Mouse (Mus musculus): Measurements from ENCODE around the gene Hip1.

The Hip1 gene

DNA sequence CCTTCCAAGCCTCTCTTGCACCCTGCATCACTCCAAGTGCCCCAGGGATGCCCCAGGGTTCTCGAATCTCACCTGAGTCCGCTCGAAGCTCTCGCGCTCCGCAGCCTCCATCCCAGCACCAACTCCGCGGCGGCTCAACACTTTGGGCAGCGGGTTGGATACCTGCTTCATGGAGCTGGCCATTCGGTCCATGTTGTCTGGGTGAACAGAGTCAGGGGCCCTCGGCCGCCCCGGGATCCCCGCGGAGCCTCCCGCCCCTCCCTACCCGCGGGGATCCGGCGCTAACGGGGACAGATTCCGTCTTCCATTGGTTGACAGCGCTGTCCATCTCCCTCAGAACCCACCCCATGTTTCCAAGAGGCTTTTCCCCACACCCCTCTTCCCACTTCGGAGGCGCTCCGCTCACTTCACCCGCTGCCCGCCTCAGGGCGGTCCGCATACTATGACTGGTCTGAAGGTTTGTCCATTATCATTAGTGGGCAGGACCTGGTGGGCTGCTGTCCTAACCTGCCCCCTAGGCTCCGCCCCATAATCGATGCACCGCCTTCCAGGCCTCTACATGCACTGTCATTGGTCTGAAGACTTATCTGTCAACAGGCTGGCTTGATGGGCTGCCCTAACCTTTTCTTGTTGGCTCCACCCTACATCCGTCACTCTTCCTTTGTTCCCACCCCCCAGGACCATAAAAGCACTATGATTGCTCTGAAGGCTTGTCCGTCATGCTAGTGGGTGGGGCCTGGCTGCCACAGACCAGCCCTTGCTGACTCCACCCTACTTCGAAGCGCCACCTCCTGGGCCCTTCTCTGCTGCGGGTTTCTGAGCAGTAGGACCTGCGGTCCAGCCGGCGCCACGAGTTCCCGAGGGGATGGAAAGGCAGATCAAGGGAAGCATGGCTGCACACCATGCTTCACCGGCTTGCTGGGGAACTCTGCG, at the start of gene Hip1:
Gene Hip1, minus strand, starts transcription at position 256 of the 933 bp plus-strand sequence.
- DNase-seq, result peak; percentile 96 to 98

DNA sequence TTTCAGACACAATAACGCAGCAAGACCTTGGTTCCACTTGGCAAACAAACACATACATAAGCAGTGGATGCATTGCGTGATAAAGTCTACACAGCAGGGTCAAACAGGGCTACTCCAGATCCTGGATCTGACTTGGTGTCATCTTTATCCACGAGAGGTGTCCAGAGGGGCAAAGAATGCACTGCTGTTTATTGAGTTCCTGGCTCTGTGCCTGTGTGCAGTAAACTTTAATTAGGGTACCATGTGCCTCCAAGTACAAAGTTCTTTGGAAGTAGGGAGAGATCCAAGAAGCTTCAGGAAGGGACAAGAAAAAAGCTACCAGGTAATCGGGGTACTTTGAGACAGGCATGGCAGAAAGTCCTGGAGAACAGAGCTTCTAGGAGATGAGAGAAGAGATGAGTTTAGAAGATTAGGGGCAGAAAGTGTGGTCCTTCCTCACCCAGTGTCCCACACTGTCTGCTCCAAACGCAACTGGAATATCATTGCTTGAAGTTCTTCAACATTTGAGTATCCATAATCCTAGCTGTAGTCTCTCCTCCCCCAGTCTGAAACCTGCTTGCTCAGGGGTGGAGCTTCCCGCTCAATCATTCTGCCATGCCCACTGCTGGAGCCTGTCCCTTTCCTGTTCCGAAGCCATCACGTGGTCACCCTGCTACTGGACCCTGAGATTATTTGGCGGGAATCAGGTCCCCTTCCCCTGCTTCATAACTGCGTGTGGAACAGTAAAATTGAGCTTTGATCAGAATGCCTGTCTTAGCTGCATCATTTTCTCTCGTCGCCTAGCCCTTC, 45.3 kb upstream of the Hip1 start:
- no peak for DNase-seq

DNA sequence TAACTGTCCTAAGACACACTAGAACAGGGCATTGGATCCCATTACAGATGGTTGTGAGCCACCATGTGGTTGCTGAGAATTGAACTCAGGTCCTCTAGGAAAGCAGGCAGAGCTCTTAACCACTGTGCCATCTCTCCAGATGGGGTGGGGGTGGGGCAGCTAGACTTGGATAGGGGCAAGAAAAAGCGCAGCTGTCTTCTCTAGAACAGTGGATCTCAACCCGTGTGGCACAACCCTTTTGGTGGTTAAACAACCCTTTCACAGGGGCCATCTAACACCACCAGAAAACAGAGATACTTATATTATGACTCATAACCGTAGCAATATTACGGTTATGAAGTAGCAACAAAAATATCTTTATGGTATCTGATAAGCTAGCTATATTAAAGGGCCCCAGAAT, 42.8 kb upstream of the Hip1 start:
- no peak for DNase-seq

DNA sequence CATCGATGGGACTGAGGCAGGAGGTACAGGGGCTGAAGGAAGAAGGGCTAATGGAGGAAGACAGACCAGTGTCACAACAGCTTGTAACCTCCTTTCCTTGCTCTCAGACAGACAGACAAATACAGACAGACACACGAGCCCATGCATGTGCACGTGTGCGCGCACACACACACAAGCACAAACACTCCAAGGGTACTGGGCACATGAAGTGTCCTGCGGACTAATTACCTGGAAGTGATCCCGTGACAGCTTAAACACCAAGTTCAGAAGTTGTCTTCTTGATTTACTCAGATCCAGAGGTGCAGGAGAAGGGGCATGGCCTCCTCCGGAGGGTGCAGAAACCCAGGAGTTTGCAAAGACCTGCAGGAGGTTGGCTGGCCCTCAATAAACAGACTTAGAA, 40.8 kb upstream of the Hip1 start:
- no peak for DNase-seq

DNA sequence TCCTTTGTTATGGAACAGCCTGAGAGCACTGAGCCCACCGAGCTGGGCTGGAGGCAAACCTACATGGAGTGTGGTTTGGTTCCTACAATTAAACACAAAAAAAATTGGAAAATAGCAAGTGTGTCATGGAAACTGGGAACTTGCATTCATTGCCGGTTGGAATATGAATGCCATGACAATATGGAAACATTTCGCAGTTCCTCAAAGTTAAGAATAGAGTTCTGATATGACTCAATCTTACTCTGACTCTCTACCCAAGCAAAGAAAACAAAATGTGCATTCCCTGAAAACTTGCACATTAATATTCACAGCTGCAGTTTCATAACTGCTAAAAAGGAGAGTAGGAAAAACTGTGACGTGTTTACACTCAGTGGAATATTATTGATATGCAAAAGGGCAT, 37.4 kb upstream of the Hip1 start:
- no peak for DNase-seq

DNA sequence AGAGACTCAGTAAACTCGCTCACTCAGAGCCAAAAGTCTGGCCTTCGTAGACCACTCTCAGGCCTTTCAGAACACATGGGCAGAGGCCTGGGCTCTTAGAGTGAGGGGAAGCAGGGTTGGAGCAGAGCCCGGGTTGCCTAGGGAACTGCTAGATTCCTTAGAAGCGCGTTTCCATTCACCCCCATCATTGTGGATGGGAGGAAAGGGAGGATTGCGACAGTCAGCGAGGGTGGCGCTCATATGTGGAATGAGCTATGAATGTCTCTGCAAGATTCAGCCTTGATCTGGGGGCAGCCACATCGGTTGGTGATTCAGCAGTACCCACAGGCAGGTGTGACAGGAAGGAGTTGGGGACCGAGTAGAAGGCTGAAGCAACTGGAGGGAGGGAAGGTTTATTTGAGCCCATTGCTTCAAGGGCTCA, 34.4 kb upstream of the Hip1 start:
- DNase-seq, result no peak

DNA sequence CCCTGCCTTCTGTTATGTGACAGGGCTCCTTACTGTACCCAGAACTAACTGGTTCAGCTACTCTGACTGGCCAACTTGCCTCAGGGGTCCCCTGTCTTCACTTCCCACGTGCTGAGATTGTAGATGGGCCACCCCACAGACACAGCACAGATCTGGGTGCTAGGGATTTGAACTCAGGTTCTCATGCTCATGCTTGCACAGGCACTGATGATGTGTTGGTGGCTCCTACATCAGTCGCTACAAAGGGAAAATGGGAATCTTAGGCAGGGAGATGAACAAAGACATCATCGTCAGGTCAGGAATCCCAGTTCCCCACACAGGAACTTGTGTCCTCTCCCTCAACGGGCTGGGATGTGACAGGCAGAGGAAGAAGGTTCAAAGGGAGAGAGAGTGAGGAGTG, 31.1 kb upstream of the Hip1 start:
- no peak for DNase-seq

DNA sequence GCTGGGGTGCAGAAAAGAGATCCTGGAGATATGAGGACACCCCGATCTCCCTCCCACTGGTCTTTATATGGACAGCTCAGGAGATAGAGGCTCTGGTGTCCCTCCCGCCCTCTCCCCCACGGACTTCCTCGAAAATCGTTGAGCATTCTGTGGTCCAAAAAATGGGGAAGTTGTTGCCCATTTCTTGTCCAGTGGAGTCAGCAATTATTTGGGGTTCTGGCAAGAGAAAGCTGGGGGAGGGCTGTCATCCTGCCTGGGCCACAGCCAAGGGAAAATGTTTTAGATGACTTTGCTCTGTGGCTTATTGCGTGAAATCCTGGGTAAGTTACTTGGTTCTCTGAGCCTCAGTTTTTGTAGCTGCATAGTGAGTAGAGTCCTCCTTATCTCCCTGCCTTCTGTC, 28.1 kb upstream of the Hip1 start, which contains the start of gene Ccl24:
Gene Ccl24, minus strand, starts transcription at position 44 of the 400 bp plus-strand sequence.
- no peak for DNase-seq

DNA sequence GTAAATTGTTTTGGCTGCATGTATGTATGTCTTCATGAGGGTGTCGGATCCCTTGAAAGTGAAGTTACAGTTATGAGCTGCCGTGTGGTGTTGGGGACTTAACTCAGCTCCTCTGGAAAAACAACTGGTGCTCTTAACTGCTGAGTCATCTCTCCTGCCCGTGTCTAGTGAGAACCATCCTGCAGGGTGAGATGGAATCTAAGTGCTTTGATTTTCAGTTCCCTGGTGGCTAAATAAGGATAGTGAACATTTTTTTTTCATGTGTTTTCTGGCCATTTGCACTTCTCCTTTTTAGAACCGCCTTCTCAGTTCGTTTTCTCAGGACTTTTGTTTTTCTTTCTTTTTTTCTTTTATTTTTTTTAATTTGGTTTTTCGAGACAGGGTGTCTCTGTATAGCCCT, 23.8 kb upstream of the Hip1 start:
- DNase-seq, result no peak

DNA sequence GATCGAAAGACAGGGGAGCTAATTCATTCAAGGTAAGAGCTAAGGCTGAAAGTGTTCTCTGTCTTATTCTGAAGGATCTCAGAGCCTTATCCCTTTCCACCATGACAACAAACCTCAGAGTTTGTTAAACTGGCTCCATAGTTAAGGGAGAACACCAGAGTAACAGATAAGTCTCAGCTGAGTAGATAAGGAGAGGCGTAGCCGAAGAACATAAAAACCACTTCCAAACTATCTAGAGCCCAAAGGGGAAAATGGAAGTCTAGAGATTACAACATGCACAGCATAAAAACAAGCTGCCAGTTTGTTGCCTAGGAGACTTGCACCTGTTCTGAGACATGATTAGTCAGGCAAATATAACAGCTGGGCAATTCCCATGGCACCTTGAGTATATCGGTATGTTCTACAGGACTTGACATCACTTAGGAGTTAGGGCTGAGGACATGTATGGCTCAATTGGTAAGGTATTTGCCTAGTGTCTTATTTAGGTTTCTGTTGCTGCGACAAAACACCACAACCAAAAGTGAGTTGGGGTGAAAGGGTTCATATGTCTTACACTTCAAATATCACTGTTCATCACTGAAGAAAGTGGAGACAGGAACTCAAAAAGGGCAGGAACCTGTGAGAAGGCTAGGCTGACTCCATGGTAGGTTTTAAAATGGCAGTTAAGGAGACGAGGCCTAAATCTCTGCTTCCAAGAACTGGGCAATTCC, 22.8 kb upstream of the Hip1 start:
- no peak for DNase-seq

DNA sequence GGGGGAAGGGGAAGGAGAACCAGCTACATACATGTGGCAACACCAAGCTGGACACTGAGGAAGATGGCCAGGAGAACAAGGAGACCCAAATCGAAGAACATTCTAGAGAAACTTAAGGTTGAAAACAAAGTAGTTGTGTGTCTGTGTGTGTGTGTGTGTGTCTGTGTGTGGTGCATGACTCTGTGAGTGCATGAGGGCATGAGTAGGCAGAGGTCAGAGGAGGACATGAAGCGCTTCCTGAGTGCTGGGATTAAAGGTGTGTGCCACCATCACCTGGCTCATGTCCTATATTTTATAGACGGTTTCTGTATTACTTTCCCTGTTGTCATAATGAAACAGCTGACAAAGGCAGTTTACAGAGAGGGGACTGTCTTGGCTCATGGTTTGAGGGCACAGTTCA, 18.5 kb upstream of the Hip1 start, which contains the start of gene Ccl26:
Gene Ccl26, minus strand, starts transcription at position 101 of the 400 bp plus-strand sequence.
- no peak for DNase-seq

DNA sequence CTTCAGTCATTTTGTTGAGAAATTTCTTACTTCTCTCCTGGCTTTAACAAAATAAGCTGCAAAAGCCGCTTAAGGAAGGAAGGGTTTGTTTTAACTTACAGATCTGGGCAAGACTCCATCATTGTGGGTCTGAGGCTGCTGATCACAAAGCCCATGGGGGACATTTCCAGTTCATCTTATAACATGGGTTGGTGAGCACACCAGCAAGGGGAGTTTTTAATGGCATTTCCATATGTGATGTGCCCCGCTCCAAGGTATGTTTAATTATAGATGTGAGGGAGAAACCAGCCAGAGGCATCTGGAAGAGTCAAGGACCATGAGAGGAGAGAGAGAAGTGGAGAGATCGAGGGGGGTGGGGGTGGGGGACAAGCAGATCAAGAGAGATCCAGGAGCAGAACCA, 12.8 kb upstream of the Hip1 start:
- DNase-seq, result no peak

DNA sequence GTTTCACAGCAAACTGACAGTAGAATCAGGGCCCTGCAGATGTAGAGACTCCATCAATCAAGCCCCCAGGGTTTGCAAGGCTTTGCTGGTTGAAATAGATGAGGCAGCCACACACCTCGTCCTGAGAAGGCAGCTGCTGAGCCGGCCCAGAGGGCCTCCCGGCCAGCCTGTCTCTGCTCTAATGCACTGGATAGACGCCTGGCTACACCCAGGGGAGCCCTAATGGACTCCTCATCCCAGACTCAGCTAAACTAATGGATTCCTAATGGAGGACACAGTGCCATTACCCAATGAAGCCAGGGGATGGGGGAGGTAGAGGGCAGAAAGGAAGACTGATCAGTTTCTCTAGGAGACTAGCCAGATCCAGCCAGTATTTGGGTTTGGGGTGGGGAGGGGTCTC, 12.1 kb upstream of the Hip1 start:
- no peak for DNase-seq

DNA sequence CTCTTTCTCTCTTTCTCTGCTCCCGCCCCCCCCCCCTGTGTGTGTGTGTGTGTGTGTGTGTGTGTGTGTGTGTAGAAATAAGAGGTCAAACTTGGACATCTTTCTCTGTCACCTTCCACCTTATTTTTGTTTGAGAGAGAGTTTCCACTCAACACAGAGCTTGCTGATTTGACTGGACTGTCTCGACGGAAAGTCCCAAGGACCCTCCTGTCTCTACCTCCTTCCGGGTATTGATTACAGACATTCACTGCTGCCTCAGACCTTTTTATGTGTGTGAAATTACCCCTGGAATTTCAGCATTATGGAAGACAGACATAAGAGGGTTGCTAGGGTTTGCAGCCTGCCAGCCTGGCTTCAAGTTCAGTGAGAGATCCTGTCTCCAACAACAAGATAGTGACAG, 11.3 kb upstream of the Hip1 start:
- DNase-seq, result no peak

DNA sequence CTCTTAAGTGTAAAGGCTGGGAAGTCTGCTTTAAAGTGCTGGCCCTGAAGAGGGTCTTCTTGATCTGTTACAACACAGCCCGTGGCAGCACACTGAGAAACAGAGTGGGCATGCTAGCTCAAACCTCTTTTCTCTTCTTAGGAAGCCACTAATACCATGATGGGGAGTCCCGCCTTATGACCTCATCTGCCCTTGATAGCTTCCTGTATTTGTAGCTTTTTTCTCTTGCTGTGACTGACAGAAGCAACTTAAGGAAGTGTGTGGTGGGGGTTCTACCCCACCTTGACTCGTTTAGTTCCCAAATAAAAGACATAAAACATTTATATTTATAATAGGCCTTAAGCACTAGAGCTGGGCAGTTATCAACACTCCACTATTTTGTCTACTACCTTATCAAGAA, 6.7 kb upstream of the Hip1 start:
- DNase-seq, result no peak

DNA sequence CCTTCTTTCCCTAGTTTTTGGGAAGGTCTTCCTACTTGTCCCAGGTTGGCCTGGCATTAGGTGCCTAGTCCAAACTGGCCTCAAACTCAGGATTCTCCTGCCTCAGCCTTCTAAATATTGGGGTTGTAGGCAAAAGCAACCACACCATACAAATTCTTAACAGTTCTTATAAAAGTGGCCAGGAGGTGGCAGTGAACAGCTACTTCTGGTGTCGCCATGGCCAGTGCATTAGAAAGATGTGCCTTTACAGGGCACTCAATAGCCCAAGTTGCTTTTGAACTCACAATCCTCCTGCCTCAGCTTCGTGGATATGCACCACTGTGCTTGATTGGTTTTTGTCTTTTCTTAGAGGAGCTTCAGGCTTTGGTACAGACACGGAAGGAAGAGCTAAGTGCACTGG, 6.0 kb upstream of the Hip1 start:
- no peak for DNase-seq

DNA sequence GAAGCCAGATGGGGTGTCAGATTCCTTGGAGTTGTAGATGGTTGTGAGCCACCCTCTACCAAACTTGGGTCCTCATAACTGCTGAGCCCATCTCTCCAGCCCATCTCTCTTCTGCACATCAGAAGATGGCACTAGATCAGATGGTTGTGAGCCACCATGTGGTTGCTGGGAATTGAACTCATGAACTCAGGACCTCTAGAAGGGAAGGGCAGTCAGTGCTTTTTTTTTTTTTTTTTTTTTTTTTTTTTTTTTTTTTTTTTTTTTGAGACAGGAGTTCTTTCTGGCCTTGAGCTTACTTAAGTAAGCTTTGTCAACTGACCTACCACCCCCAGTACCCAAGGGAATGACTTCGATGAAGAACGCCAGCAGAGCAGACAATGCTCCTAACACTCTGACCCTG, 3.1 kb upstream of the Hip1 start:
- DNase-seq, result no peak

DNA sequence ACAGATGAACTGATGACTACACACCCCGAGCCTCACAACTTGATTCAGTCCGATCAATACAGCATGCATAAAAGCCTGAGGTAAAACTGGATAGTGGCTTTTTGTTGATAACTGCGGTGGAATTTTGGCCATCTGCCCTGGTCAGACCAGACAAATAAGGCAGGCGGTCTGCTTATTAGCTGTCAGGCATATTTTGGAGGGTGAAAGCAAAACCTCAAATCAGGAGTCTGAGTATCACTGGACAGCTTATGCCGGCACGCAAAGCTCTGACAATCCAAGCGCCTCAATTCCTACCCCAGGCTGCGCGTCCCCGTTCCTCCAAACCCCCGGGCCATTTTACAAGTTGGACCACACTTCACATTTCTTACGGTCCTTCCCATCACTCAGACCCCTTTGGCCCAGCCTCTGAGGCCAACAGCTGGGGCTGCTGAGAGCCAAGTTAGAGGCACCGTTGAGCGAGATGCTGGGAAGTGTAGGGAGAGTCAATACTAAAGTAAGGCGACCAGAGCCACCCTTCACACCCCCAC, 825 bp downstream of the Hip1 start:
- DNase-seq, result no peak

DNA sequence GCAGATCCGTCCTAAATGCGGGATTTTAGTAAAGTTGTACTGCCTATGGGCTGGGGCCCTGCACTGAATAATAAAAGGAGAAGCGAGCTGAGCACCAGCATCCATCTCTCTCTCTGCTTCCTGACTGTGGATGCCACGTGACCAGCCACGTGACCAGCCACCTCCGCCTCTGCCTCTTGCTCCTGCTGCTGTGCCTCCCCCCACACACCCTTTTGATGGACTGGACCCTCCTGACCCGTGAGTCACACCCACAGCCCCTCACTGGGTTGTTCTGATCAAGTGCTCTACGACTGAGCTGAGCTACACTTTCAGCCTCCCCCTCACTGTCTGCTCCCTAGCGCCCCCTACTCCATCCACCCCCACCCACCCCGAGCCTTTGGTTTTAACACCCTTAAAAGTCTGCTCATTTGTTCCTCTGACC, 7.1 kb downstream of the Hip1 start:
- peak; percentile 25 to 30 for DNase-seq

DNA sequence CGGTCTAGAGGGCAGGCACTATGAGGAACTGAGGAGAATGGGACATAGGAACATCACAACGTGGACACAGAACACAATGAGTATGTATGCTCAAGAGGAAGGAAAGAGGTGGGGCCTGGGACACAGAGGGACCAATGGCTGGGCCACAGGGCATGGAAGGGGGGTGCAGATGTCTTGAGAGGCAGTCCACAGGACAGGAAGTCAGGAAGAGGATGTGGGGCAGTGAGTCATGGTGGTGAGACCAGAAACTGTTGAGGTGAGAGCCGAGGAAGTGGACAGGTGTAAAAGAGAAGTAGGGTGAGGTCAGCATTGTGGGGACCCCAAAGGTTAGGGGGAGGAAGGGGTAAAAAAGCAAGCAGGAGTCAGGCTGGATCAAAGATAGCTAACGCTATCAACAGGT, 7.6 kb downstream of the Hip1 start:
- peak; percentile 10 to 33 for DNase-seq

DNA sequence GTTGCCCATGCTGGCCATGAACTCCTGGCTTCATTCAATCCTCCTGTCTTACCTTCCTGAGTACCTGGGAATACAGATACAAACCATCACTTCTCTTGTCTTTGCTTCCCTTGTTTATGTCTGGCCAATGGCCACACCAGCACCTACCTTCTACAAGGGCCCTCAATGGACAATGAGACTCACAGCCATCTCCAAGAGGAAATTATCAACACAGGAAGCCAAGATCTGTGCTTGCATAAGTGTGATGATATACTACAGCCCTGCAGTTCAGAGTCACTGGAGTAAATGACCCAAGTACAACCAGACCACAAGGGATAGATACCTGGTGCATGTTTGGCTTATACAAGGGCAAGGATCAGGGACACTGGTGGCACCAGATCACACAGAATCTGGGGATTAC, 9.1 kb downstream of the Hip1 start:
- DNase-seq, result no peak

DNA sequence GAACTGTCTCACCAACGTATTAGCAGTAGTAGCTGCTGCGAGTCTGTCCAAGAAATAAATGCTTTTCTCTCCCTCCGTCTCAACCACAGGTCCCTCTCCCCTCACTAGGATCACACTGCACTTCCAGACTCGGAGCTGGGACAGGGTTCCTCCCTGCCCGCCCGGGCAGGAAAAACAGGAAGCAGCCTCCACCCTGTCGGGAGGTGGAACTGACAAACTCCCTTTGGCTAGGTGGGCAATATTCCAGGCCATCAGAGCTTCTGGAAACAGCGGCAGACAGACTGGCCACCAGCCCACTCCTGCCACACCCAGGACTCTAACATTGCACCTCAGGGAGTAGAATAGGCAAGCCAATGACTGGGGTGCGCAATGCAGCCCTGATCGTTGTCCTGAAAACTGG, 11.5 kb downstream of the Hip1 start:
- DNase-seq, result no peak

DNA sequence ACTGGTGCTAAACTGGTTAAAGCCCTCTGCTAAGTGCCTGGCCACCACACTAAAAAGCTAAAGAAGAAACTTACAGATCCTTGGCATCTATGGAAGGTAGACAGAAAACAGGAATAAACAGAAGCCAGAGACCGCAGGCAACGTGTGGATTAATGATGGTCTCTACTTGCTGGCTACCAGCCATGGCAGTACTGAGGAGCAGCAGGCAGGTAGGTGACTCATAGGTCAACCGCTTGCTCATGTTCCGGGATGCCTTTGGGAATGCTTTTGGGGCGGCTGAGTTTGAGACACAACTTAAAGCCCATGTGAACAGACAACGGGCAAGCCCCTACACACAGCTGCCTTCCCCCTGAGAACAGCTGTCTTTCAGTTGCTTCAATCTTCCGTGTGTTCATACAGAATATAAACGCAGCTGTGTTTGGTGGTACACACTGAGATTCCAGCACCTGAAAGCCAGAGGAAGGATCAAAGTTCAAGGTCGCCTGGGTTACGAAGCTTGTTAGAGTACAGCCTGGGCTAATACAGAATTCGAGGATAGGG, 13.5 kb downstream of the Hip1 start:
- DNase-seq, result no peak
